Mouse (Mus musculus): Measurements from ENCODE around the gene Olfr522. TPM values are rescaled to one million over a fixed set of nuclear protein-coding genes. Genes with fewer than 3 reads are reported as not detected.
A peak's percentile ranks its signal among the peaks of the same experiment; 100 is the strongest.
"Not testable (repeated sequence)": the region's sequence is repeated elsewhere in the genome, so short reads cannot be mapped to it uniquely, and the experiment has no call there.

Gene Olfr522
- polyA plus RNA-seq, 1 experiment from 2014 or later: not detected

DNA sequence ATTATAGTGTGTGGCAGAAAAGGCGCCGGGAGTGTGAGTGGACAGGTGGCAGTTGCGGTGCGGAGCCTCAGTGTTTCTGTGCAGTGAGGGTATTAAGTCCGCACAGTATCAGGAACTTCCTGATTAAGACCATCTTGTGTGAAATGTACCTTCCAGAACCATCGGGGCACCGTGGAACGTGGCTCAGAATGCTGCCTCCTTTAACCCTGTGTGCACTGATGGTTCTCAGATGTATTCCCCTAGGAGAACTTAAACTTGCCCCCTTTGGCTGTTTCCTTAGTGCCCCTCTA, 26.6 kb downstream of the Olfr522 start:
- Histone ChIP-seq H3K27ac (peak overlapping the region; percentile 76), H3K4me2 (replicated peaks) (peak overlapping the region; percentile 81), H3K27me3 (ENCODE audit: control insufficient read depth, insufficient read depth, low read length) (no peaks in the 10 kb centered on the region), H3K9ac (peak overlapping the region; percentile 74), H3K4me3 (replicated peaks; ENCODE audit: low read length) (peak overlapping the region; percentile 55), H3K9me3 (ENCODE audit: control insufficient read depth, low read length) (no peaks in the 10 kb centered on the region), H3K36me3 (replicated peaks; ENCODE audit: control insufficient read depth, insufficient read depth) (no peaks in the 10 kb centered on the region), H3K4me1 (replicated peaks; ENCODE audit: control insufficient read depth, insufficient read depth, low read length) (peaks cover 4% of the 10 kb centered on the region)
- DNase-seq (ENCODE audit: low spot score) (no peak), ATAC-seq (ENCODE audit: low FRiP score) (no peak; the same call in 1 of the 2 replicates)
- 1% methylated on average over 8 of the region's 8 CpGs for WGBS

DNA sequence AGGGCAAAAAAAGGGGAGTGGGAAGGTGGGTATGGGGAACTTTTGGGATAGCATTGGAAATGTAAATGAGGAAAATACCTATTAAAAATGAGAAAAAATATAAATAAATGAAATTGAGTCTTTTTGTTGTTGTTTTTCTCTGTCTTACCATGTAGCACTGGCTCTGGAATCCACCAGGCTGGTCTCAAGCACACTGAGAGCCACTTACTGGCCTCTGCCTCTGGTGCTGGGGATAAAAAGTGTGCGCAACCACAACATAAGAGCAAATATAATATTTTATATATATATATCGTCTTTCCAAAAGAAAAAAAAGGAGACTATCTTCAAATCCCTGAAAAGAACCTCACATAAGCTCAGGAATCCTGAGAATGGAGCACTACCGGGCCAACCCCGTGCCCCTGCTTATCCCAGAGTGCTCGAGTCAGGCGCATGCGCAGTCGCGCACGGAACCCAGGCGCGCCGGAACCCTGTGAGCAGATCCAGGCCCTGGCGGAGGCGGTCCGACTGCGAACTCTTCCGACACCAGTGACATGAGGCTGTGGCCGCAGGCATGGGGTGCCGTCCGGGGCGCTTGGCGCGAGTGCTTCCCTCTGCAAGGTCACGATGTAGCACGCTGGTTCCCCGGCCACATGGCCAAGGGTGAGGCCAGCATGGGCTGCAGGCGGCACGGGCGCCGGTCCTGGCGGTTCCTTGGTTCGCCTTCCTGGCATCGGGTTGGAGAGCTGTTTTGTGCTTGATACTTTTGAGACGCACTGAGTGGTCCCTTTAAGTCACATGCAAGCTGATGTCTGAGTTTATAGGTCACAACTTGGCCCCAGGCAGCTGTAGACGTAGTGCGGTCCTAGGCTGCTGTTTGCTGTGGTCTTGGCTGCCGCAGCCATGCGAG, 27.2 kb downstream of the Olfr522 start, which contains the start of gene Mtg1:
Gene Mtg1, plus strand, starts transcription at position 430 of the 886 bp plus-strand sequence.
- Histone ChIP-seq H3K27ac (peak within 1 kb of the TSS; percentile 76), H3K9me3 (ENCODE audit: control insufficient read depth, low read length) (no peaks in the 10 kb centered on the region), H3K9ac (peak within 1 kb of the TSS; percentile 74), H3K36me3 (replicated peaks; ENCODE audit: control insufficient read depth, insufficient read depth) (no peaks in the 10 kb centered on the region), H3K4me1 (replicated peaks; ENCODE audit: control insufficient read depth, insufficient read depth, low read length) (peaks cover 4% of the 10 kb centered on the region), H3K4me2 (replicated peaks) (peak within 1 kb of the TSS; percentile 81), H3K27me3 (ENCODE audit: control insufficient read depth, insufficient read depth, low read length) (no peaks in the 10 kb centered on the region), H3K4me3 (replicated peaks; ENCODE audit: low read length) (peak within 1 kb of the TSS; percentile 55)
- 1% methylated on average over 39 of the region's 39 CpGs for WGBS
- DNase-seq (ENCODE audit: low spot score) (peak; percentile 98), ATAC-seq (ENCODE audit: low FRiP score) (peak; percentile 98)

DNA sequence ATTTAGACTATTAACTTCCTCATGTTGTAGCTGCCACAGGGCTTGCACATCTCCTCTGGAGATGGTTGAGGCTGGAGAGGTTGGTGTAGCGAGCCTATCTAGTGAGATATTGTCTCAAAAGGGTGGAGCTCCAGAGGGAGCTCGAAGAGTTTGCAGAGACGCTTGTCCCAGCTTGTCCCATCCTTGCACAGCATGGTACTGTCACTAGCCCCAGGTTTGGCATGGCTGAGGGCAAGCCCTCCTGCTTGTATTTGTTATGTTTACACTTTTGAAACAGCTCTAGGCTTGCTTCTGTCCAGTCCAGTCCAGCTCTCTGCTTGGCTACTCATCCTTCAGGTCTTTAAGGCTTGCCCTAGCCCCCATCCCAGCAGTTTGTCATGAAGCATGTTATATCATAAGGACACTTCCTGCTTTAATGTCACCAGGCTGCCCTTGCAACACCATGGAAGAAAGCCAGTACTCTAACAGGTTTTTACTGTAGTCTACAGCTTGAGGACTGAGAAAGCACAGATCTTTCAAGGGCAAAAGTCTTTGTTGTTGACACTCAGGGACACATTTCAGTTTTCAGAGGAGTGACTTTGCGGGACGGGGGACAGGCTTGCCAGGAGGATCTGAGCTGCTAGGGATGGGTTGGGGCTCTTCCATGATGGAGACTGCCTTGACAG, 29.3 kb downstream of the Olfr522 start:
- no peak for ATAC-seq (ENCODE audit: low FRiP score)
- WGBS: 86% methylated on average over 5 of the region's 5 CpGs
- no peak for DNase-seq (ENCODE audit: low spot score)
- H3K27me3 ChIP-seq (ENCODE audit: control insufficient read depth, insufficient read depth, low read length): no peaks in the 10 kb centered on the region
- H3K9me3 ChIP-seq (ENCODE audit: control insufficient read depth, low read length): no peaks in the 10 kb centered on the region
- no peaks in the 10 kb centered on the region for H3K36me3 ChIP-seq (replicated peaks; ENCODE audit: control insufficient read depth, insufficient read depth)
- H3K27ac ChIP-seq: no peak overlapping the region
- no peak overlapping the region for H3K9ac ChIP-seq
- H3K4me1 ChIP-seq (replicated peaks; ENCODE audit: control insufficient read depth, insufficient read depth, low read length): peaks cover 4% of the 10 kb centered on the region
- H3K4me3 ChIP-seq (replicated peaks; ENCODE audit: low read length): no peak overlapping the region
- no peak overlapping the region for H3K4me2 ChIP-seq (replicated peaks)

DNA sequence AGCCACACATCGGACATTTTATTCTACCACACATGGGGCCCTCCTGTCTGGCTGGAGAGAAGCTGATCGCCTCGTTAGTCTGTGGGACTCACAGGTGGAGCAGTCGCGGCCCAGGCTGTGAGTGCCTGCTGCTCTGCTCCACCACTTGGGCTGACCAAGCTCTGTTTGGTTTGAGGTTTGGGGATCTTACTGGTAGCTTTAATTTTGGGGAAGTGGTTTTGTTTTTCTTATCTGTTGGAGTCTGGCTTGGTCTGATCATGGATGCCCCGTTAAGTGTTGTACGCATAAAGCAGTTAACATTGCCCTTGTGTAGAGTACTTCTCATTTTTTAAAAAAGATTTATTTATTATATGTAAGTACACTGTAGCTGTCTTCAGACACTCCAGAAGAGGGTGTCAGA, 30.5 kb downstream of the Olfr522 start:
- H3K27ac ChIP-seq; H3K4me2 ChIP-seq (replicated peaks); H3K27me3 ChIP-seq (ENCODE audit: control insufficient read depth, insufficient read depth, low read length); H3K36me3 ChIP-seq (replicated peaks; ENCODE audit: control insufficient read depth, insufficient read depth); H3K4me1 ChIP-seq (replicated peaks; ENCODE audit: control insufficient read depth, insufficient read depth, low read length); H3K9ac ChIP-seq; H3K4me3 ChIP-seq (replicated peaks; ENCODE audit: low read length); H3K9me3 ChIP-seq (ENCODE audit: control insufficient read depth, low read length); DNase-seq (ENCODE audit: low spot score); ATAC-seq (ENCODE audit: low FRiP score): not testable (repeated sequence)
- WGBS: over 99% methylated on average over 6 of the region's 7 CpGs

DNA sequence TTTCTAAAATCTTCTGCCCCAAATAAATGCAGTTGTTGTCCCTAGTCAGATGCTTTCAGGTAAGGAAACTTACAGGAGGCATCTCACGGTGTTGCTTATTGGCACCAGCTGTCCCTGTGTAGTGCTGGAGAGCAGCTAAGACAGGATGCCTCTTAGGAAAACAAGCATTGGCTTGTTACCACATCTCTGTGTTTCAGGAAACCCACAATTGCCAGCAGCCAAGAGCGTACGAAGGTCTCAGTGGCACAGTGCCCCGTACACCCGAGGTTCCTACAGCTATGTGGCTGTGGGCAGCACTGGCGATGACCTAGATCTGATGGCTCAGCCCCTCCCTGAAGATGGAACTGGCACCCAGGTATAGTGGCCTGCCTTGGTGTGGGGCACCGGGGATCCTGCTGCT, 32.4 kb downstream of the Olfr522 start:
- WGBS: 96% methylated on average over 7 of the region's 7 CpGs
- not testable (repeated sequence) for H3K27me3 ChIP-seq (ENCODE audit: control insufficient read depth, insufficient read depth, low read length); H3K4me1 ChIP-seq (replicated peaks; ENCODE audit: control insufficient read depth, insufficient read depth, low read length); H3K9me3 ChIP-seq (ENCODE audit: control insufficient read depth, low read length); H3K36me3 ChIP-seq (replicated peaks; ENCODE audit: control insufficient read depth, insufficient read depth); ATAC-seq (ENCODE audit: low FRiP score); H3K9ac ChIP-seq; DNase-seq (ENCODE audit: low spot score); H3K4me2 ChIP-seq (replicated peaks); H3K27ac ChIP-seq; H3K4me3 ChIP-seq (replicated peaks; ENCODE audit: low read length)

DNA sequence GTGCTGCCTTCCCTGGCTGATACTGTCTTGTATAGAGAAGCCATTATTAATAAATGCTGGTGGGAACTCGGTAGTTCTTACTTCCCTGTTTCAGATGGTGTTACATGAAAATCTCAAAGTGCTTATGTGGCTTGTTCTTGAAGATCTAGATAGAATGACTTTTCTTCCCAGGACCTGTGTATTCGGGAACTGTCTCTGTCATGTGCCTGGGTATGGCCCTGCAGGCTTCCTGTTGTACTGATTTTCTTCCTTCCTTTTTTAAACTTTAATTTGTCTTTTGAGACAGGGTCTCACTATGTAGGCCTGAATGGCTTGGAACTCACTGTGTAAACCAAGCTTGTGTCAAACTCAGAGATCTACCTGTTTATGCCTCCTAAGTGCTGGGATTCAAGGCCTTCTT, 36.7 kb downstream of the Olfr522 start:
- Histone ChIP-seq H3K4me2 (replicated peaks) (no peak overlapping the region), H3K27ac (no peak overlapping the region), H3K9ac (no peak overlapping the region), H3K4me3 (replicated peaks; ENCODE audit: low read length) (no peak overlapping the region), H3K27me3 (ENCODE audit: control insufficient read depth, insufficient read depth, low read length) (no peaks in the 10 kb centered on the region), H3K4me1 (replicated peaks; ENCODE audit: control insufficient read depth, insufficient read depth, low read length) (peaks cover 9% of the 10 kb centered on the region; the same call in 1 of the 2 replicates), H3K9me3 (ENCODE audit: control insufficient read depth, low read length) (no peaks in the 10 kb centered on the region), H3K36me3 (replicated peaks; ENCODE audit: control insufficient read depth, insufficient read depth) (no peaks in the 10 kb centered on the region)
- WGBS: 84% methylated on average over 2 of the region's 2 CpGs
- ATAC-seq (ENCODE audit: low FRiP score) (no peak), DNase-seq (ENCODE audit: low spot score) (no peak)

- Histone ChIP-seq H3K36me3 (replicated peaks; ENCODE audit: control insufficient read depth, insufficient read depth) (no peaks in the 10 kb centered on the region), H3K9ac (no peak overlapping the region), H3K27ac (no peak overlapping the region), H3K4me3 (replicated peaks; ENCODE audit: low read length) (no peak overlapping the region), H3K4me1 (replicated peaks; ENCODE audit: control insufficient read depth, insufficient read depth, low read length) (peaks cover 9% of the 10 kb centered on the region; the same call in 1 of the 2 replicates), H3K4me2 (replicated peaks) (no peak overlapping the region), H3K9me3 (ENCODE audit: control insufficient read depth, low read length) (no peaks in the 10 kb centered on the region), H3K27me3 (ENCODE audit: control insufficient read depth, insufficient read depth, low read length) (no peaks in the 10 kb centered on the region)
- no peak for DNase-seq (ENCODE audit: low spot score)
- WGBS: 92% methylated on average over 3 of the region's 3 CpGs
- no peak for ATAC-seq (ENCODE audit: low FRiP score)
Observed at GRCm38 (mm10) chr7:140126934-140127333, 37.6 kb downstream of the Olfr522 start.

GRCm38 (mm10) chr7:140126022-140126350, 38.6 kb downstream of the Olfr522 start:
- H3K27me3 ChIP-seq (ENCODE audit: control insufficient read depth, insufficient read depth, low read length): no peaks in the 10 kb centered on the region
- no peak for DNase-seq (ENCODE audit: low spot score)
- H3K27ac ChIP-seq: 0 out of 2 replicates have a peak overlapping the region, but pooled peaks have one; percentile 29
- peaks cover 9% of the 10 kb centered on the region; the same call in 1 of the 2 replicates for H3K4me1 ChIP-seq (replicated peaks; ENCODE audit: control insufficient read depth, insufficient read depth, low read length)
- H3K36me3 ChIP-seq (replicated peaks; ENCODE audit: control insufficient read depth, insufficient read depth): no peaks in the 10 kb centered on the region
- peak overlapping the region; percentile 76 for H3K9ac ChIP-seq
- WGBS: 9% methylated on average over 5 of the region's 5 CpGs
- H3K4me2 ChIP-seq (replicated peaks): peak overlapping the region; percentile 90
- ATAC-seq (ENCODE audit: low FRiP score): 0 out of 2 replicates have a peak, but pooled peaks have one; percentile 15
- H3K4me3 ChIP-seq (replicated peaks; ENCODE audit: low read length): peak overlapping the region; percentile 75
- no peaks in the 10 kb centered on the region for H3K9me3 ChIP-seq (ENCODE audit: control insufficient read depth, low read length)

GRCm38 (mm10) chr7:140125278-140126021, 39.1 kb downstream of the Olfr522 start:
- H3K9ac ChIP-seq: peak overlapping the region; percentile 76
- H3K9me3 ChIP-seq (ENCODE audit: control insufficient read depth, low read length): no peaks in the 10 kb centered on the region
- peak overlapping the region; percentile 75 for H3K4me3 ChIP-seq (replicated peaks; ENCODE audit: low read length)
- ATAC-seq (ENCODE audit: low FRiP score) (peak; percentile 96), DNase-seq (ENCODE audit: low spot score) (peak; percentile 84)
- no peaks in the 10 kb centered on the region for H3K36me3 ChIP-seq (replicated peaks; ENCODE audit: control insufficient read depth, insufficient read depth)
- WGBS: 2% methylated on average over 38 of the region's 40 CpGs
- H3K4me1 ChIP-seq (replicated peaks; ENCODE audit: control insufficient read depth, insufficient read depth, low read length): peaks cover 9% of the 10 kb centered on the region; the same call in 1 of the 2 replicates
- H3K27ac ChIP-seq: peak overlapping the region; percentile 29; the same call in 1 of the 2 replicates
- H3K27me3 ChIP-seq (ENCODE audit: control insufficient read depth, insufficient read depth, low read length): no peaks in the 10 kb centered on the region
- peak overlapping the region; percentile 90 for H3K4me2 ChIP-seq (replicated peaks)

Measured in hindbrain, embryonic 14.5 days (tissue).